Mouse (Mus musculus): ENCODE results near the gene Samt4.

Gene Samt4

GRCm38 (mm10) chrX:154481702-154482101 lies at the start of gene Samt4:
Gene Samt4 (plus strand): TSS chrX:154482002.
- DNase-seq (ENCODE audit: low read depth, low spot score): no peak

DNA sequence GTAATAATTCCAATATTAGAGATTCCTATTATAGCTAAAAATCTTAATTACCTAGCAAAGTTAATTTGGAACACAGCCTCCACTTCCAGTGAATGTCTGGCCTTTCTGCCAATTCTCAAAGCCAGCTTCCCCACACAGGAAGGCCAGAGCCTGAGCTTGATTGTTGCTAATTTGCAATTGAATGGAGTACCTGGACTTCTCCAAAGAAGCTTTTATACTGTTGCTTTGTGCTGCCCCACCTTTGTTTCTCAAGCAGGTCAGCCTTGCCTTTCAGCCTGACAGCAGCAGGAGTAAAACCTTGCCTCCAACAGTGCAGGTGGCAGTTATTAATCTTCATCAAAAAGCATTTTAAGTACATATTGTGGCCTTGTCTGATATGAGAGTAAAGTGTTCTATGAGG lies 38.1 kb upstream of the Samt4 start:
- peak; percentile 62 for DNase-seq (ENCODE audit: low read depth, low spot score)

- DNase-seq (ENCODE audit: low read depth, low spot score): peak; percentile 8
These were observed 13.4 kb upstream of the Samt4 start for GRCm38 (mm10) chrX:154468386-154468785.
